Mouse (Mus musculus) midbrain, embryonic 16.5 days (tissue): ENCODE results near the gene Gm45337. TPM values are rescaled to one million over a fixed set of nuclear protein-coding genes. Genes with fewer than 3 reads are reported as not detected.
A peak's percentile ranks its signal among the peaks of the same experiment; 100 is the strongest.

Experiments used
- ATAC-seq: fragments of 200-750 bp; cut with Nextera tagmentation; 2 replicates; pipeline ENCODE4 v1.8.0; 2017; ENCODE audit warnings: moderate TSS enrichment
- H3K27ac ChIP-seq: fragments of 300-500 bp; sonication (generic); 2 replicates; pipeline ENCODE4 v1.5.1; 2014; ENCODE audit warnings: mild to moderate bottlenecking, low read length, mixed read lengths
- H3K27me3 ChIP-seq: fragments of 300-500 bp; sonication (generic); 2 replicates; pipeline ENCODE4 v1.6.1; 2014; ENCODE audit warnings: low read depth, low read length, mixed read lengths; ENCODE audit not compliant: control insufficient read depth, insufficient read depth
- H3K36me3 ChIP-seq: fragments of 300-500 bp; sonication (generic); 2 replicates; pipeline ENCODE4 v1.6.1; 2014; ENCODE audit warnings: mild to moderate bottlenecking, low read length, moderate library complexity, mixed read lengths; ENCODE audit not compliant: control insufficient read depth, insufficient read depth
- H3K4me1 ChIP-seq: fragments of 300-500 bp; sonication (generic); 2 replicates; pipeline ENCODE4 v1.6.1; 2014; ENCODE audit warnings: mild to moderate bottlenecking, low read length, mixed read lengths; ENCODE audit not compliant: control insufficient read depth, insufficient read depth
- H3K4me2 ChIP-seq: fragments of 300-500 bp; sonication (generic); 2 replicates; pipeline ENCODE4 v1.6.1; 2014; ENCODE audit warnings: mild to moderate bottlenecking, low read length, mixed read lengths
- H3K4me3 ChIP-seq: fragments of 300-500 bp; sonication (generic); 2 replicates; pipeline ENCODE4 v1.5.1; 2014; ENCODE audit warnings: low read depth, mild to moderate bottlenecking, low read length, moderate library complexity, mixed read lengths
- H3K9ac ChIP-seq: fragments of 300-500 bp; sonication (generic); 2 replicates; pipeline ENCODE4 v1.6.1; 2014; ENCODE audit warnings: low read depth, low read length, mixed read lengths
- H3K9me3 ChIP-seq: fragments of 300-500 bp; sonication (generic); replicated peaks from 2 replicates; pipeline ENCODE4 v1.6.1; 2014; ENCODE audit warnings: mild to moderate bottlenecking, low read length, mixed read lengths; ENCODE audit not compliant: control insufficient read depth, poor library complexity, severe bottlenecking
- WGBS: fragments of 180-500 bp; shearing (Covaris S2); extraction: QIAGEN DNeasy Blood & Tissue Kit; methylation state at CpG from one replicate; pipeline ENCODE4 v1.1.7; 2014; 5-methylcytosine and 5-hydroxymethylcytosine counted together
- polyA plus RNA-seq: library from polyadenylated mRNA; unstranded; fragments of >200 nt; fragmentation: Nextera tagmentation; extraction: Ambion mirVana; gene quantifications from 2 replicates; pipeline ENCODE4 v1.2.1, GENCODE M21; 2015

Gene Gm45337
- polyA plus RNA-seq, 1 experiment from 2014 or later: not detected

DNA sequence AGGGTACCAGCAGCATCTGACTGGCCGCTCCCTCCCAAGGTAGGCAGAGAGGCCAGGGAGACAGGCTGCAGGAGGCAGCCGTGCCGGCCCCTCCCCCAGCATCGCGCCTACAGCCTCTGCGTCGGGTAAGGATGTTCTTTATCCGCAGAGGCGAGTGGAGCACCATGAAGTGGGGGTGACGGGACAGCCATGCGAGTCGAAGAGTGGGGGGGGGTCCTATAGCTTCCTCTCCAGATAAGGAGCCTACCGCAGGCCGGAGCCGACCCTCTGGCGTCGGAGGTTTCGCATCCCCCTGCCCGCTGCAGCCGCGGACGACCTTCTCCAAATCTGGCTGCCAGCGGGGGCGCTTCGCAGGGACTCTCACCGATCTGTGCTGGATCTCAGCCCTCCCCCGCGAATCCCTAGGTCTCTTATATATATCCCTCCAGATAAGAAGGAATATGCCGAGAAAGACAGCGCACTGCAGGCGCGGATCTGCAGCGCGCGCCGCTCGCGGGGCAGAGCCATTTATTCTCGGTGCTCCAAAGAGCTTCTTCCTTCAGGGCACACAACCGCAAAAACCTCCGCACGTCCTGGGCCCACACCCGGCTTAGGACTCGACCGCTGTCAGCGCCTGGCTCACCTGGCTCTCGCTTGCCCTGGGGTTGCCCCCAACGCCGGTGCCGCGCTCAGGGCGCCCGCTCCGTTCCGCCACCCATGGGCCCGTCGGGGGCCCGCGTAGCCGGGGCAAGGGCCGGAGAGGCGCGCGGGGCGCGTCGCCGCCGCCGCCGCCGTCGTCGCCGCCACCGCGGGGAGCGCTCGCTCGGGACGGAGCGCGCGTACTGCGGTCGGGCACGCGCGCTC, 49.9 kb downstream of the Gm45337 start:
- H3K4me3 ChIP-seq: peak overlapping the region; percentile 88
- WGBS: under 1% methylated on average over 88 of the region's 89 CpGs
- H3K9me3 ChIP-seq: no peaks in the 10 kb centered on the region
- H3K27me3 ChIP-seq: no peaks in the 10 kb centered on the region
- H3K27ac ChIP-seq: peak overlapping the region; percentile 98
- peak; percentile 21 for ATAC-seq
- no peaks in the 10 kb centered on the region for H3K36me3 ChIP-seq
- H3K9ac ChIP-seq: peak overlapping the region; percentile 99
- peaks cover 53% of the 10 kb centered on the region for H3K4me1 ChIP-seq
- peak overlapping the region; percentile 96 for H3K4me2 ChIP-seq

DNA sequence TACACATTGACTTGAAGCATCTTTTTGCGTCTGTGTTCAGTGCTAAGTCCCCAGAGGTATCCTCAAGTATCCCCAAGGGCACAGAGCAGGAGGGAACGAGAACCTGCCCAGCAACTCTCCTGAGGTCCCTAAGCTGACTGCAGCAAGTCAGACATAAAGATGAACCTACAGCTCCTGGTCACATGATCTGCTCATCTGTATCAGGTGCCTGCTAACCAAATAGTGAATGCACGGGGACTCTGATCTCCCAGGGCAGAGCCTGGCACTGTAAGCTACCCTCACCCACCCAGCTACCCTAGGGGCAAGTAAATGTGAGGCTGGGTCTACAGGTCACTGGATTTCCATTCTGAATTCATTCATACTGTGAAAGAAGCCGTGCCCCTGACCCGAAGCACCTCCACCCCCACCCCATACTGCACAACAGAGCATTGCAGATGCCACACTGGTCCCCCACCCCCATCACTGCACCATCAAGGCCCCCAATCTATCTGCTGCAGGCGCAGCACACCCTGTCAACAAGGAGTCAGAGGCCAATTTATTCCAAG, 50.6 kb downstream of the Gm45337 start:
- peaks cover 61% of the 10 kb centered on the region for H3K4me1 ChIP-seq
- peak overlapping the region; percentile 88 for H3K4me3 ChIP-seq
- peak overlapping the region; percentile 99 for H3K9ac ChIP-seq
- H3K36me3 ChIP-seq: no peaks in the 10 kb centered on the region
- no peaks in the 10 kb centered on the region for H3K9me3 ChIP-seq
- H3K27me3 ChIP-seq: no peaks in the 10 kb centered on the region
- H3K4me2 ChIP-seq: peak overlapping the region; percentile 96
- 10% methylated on average over 6 of the region's 6 CpGs for WGBS
- peak overlapping the region; percentile 98 for H3K27ac ChIP-seq
- ATAC-seq: no peak

Other genes starting within 250 kb of the Gm45337 start
- 80.9 and 86.6 TPM in 2 replicates for gene Tollip, start 226.1 kb downstream of the Gm45337 start, polyA plus RNA-seq
- gene Brsk2, start 194.9 kb downstream of the Gm45337 start, polyA plus RNA-seq: 21.8 and 23.9 TPM in 2 replicates
- gene Mob2, start 83.5 kb downstream of the Gm45337 start, polyA plus RNA-seq: 47.5 and 50.3 TPM in 2 replicates
- gene Dusp8, start 48.8 kb downstream of the Gm45337 start, polyA plus RNA-seq: 113 and 128 TPM in 2 replicates
- gene Gm45618, start 23.9 kb downstream of the Gm45337 start, polyA plus RNA-seq: 0.30 TPM in 1 of 2 replicates, not detected in the other
- not detected in 2 replicates for gene Gm39115, start 8.6 kb downstream of the Gm45337 start, polyA plus RNA-seq
- gene Gm29735, start 12.5 kb upstream of the Gm45337 start, polyA plus RNA-seq: not detected in 2 replicates
- gene Gm4553, start 21.1 kb upstream of the Gm45337 start, polyA plus RNA-seq: not detected in 2 replicates
- not detected in 2 replicates for gene Krtap5-2, start 31.4 kb upstream of the Gm45337 start, polyA plus RNA-seq
- not detected in 2 replicates for gene Gm10153, start 45.8 kb upstream of the Gm45337 start, polyA plus RNA-seq
- not detected in 2 replicates for gene Krtap5-3, start 56.8 kb upstream of the Gm45337 start, polyA plus RNA-seq
- gene Gm7579, start 67.3 kb upstream of the Gm45337 start, polyA plus RNA-seq: not detected in 2 replicates
- not detected in 2 replicates for gene Krtap5-5, start 85.4 kb upstream of the Gm45337 start, polyA plus RNA-seq
- not detected in 2 replicates for gene Gm40460, start 96.5 kb upstream of the Gm45337 start, polyA plus RNA-seq
- gene Gm2431, start 113.7 kb upstream of the Gm45337 start, polyA plus RNA-seq: not detected in 2 replicates
- gene Gm4559, start 129.8 kb upstream of the Gm45337 start, polyA plus RNA-seq: not detected in 2 replicates
- gene Krtap5-1, start 152.5 kb upstream of the Gm45337 start, polyA plus RNA-seq: not detected in 2 replicates
- not detected in 2 replicates for gene Krtap5-4, start 158.9 kb upstream of the Gm45337 start, polyA plus RNA-seq
- 11.3 and 14.1 TPM in 2 replicates for gene Ifitm10, start 229.1 kb upstream of the Gm45337 start, polyA plus RNA-seq
- 2.5 and 3.4 TPM in 2 replicates for gene Gm49369, start 238.1 kb upstream of the Gm45337 start, polyA plus RNA-seq
- gene Ctsd, start 243.4 kb upstream of the Gm45337 start, polyA plus RNA-seq: 243 and 289 TPM in 2 replicates